Mouse (Mus musculus) monocyte, adult 5-6 weeks (primary cell): ENCODE measurements around the gene Vps4b. TPM values are rescaled to one million over a fixed set of nuclear protein-coding genes. Genes with fewer than 3 reads are reported as not detected.

Experiments used
- ATAC-seq: fragments of 153-309, 156-312 bp; replicated peaks from 2 replicates; pipeline ENCODE4 v1.8.0; 2017; ENCODE audit warnings: mild to moderate bottlenecking; ENCODE audit not compliant: low TSS enrichment, insufficient number of reproducible peaks, severe bottlenecking, poor library complexity, low FRiP score
- total RNA-seq: library from RNA; stranded (forward); fragments of 200-1000, 200-491, 200-594 nt; gene quantifications from 3 replicates; pipeline ENCODE4 v1.2.3, GENCODE M21; 2017

Vps4b gene
- total RNA-seq: 173 to 207 TPM (median 181 TPM) in 3 replicates

DNA sequence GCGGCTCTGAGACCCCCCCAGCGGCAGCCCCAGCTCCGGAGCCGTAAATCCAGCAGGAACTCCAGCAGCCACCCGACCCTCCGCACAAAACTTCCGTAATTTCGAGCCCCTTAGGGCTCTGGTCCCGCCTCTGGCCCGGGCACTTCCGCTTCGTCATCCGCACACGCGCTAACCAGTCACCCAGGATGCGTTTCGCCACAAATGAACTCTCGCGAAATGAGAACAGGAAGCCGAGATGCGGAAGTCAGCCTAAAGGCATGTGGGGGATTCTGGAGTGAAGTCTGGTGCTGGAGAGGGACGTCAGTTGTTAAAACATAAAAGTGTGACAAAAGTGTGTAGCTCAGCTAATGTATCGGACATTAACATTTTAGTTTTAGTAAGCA, at the start of gene Vps4b:
Gene Vps4b, minus strand, starts transcription at position 187 of the 383 bp plus-strand sequence.
- peak; percentile 99 for ATAC-seq

DNA sequence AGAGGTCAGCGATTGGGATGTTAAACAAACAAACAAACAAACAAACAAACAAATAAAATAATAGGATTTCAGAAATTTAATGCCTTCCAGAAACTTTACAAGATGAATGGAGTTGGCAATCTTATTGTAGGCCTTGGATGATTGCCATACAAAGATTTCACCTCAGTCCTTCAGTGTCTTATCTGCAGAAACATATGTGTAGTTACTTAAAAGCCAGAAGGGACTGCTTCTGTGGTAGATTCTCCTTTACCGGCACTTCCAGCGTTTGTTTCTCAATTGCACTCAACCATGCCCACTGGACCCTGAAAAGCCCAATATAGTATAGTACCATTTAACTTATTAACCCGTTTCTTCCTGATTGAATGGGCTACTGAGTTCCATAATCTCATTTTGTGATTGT, 32.3 kb upstream of the Vps4b start:
- no peak for ATAC-seq

DNA sequence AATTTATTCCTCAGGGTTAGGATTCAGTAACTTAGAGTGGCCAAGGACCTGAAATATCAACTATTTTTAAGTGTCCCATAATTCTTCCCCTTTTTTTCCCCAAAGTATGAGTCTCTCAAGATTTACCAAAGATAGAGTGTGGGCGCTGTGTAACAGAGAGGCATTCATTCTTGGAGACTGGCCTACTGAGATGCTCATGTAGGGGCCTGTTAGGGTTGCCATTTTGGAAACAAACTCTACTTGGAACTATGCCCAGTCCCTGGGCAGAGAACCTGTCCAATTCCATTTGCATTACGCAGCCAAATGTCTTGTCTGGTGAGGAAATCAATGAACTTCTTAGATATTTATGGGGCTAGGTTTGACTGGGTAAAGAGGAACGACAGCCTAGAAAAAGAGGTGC, 25.8 kb upstream of the Vps4b start:
- no peak for ATAC-seq

- ATAC-seq: no peak; the same call in 1 of the 2 replicates
These were observed 21.8 kb upstream of the Vps4b start for GRCm38 (mm10) chr1:106818323-106818722.

GRCm38 (mm10) chr1:106816766-106817165, 20.2 kb upstream of the Vps4b start:
- ATAC-seq: no peak

- ATAC-seq: peak; percentile 60
These were observed 18.7 kb upstream of the Vps4b start for GRCm38 (mm10) chr1:106815265-106815664.

DNA sequence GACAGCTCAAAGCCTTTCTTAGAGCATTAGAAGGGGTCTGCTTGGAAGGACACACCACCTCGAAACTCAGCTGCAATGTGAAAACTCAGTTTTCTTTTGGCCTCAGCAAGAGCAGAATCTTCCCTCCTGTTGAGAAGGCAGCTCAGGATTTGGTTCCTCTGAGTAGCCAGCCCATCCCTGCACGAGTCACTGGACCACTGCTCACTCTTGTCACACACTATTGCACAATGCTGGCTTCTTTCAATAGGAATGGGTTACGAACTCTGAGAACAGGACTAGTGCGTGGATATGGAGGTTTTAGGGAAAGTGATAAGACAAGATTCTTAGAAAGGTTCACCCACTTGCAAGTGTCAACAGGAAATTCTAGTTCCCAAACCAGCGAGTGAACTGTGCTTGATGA, 18.3 kb upstream of the Vps4b start:
- ATAC-seq: no peak

- ATAC-seq: no peak
These were observed 3.4 kb upstream of the Vps4b start for GRCm38 (mm10) chr1:106799931-106800330.

DNA sequence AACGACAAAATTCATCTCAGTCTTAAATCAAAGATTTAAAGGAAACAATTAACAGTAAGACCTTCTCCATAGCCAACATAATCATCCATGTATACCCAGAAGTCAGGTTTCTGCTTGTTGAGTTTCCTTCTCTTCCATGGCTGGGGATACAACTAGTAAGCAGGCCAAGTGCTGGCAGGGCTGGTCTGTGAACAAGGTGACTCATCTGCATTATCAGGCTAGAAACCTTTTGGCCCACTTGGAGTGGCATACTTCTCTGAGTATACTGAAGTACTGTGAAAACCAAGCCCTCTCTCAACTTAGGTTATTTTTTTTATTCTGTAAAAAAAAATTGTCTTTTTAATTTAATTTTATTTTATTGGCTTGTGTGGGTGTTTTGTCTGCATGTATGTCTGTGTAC, 2.9 kb upstream of the Vps4b start:
- no peak for ATAC-seq

DNA sequence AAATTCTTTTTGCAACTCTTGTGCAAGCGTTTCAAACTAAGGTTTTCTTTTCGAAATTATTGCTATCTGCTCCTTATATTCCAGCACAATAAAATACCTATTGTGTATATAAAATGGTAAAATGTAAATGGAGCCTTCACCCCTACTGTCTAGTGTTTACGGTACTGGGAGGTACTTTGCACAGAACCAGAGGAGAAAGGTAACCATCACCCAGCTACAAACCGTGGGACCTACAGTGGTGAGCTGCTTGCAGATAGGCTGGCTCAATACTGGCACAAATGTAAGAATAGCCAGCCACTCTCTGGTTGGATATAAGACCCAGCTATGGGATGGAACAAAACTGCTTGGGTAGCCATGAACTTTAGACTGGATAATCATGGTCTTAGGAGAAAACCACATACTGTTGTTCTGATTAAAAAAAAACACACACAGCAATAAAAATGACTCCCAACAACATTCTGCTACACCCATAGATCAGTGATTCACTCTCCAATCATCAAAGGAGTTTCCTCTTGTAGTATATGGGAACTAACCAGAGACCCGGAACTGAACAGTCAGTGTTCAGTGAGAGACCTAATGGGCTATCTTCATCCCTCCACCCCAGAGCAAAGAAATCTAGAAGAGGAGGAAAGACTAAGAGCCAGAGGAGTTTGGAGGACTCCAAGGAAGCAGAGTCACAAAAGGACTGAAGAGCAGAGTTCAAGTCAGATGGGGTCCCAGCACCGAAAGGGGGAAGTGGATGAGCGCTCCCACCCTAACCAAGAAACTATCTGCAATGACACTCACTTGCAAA, 655 bp upstream of the Vps4b start:
- ATAC-seq: 0 out of 2 replicates have a peak, but pooled peaks have one; percentile 14

GRCm38 (mm10) chr1:106795634-106796541, 640 bp downstream of the Vps4b start:
- ATAC-seq: peak; percentile 11; the same call in 1 of the 2 replicates

DNA sequence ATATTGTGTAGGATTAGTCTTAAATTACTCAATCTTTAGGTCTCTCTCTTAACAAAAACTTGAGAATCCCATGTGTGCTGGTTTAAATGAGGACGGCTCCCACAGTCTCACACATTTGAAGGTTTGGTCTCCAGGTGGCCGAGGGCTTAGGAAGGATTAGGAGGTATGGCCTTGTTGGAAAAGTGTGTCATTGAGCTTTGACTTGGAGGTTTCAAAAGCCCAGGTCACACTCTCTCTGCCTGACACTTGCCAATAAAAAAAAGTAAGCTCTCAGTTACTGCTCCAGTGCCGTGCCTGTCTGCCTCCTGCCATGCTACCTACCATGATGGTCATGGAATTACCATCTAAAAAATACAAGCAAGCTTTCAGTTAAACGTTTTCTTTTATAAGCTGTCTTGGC, 21.6 kb downstream of the Vps4b start:
- ATAC-seq: no peak

DNA sequence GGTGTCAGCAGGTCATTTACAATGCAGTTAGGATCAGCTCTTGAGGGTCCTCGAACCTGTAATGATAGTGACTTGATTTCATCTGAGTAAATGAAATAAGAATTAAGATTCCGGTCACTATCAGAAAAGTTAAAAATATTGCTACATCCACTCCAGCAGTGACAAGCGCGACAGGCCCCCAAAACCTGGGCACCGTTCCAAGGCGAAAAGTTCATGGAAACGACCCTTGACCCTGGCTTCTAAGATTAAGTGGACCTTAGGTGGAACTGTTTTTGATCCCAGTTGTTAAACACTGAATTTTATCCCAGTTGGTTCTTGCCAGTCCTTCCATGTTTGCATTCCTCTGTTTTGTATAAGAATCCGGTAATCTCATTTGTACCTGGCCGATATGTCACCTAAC, 22.4 kb downstream of the Vps4b start:
- no peak for ATAC-seq

- ATAC-seq: no peak
These were observed 27.8 kb downstream of the Vps4b start for GRCm38 (mm10) chr1:106768773-106769172.

DNA sequence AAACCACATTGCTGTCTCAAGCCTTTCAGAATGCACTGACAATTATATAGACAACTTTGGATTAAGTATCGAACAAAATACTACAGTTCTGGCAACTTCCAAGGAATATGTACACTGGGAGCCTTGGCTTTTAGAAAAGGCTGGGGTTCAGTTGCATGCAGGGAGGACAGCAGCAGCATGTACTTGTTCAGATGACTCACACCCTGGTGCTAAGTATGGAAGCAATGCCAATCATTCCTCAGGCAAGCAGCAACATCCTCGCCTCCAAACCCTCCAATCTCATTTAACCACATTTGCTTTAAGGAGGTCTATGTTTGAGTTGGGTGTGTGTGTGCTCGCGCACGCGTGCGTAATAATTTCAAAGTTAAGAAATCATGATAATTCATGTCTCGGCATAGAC, 30.8 kb downstream of the Vps4b start:
- no peak for ATAC-seq

GRCm38 (mm10) chr1:106764846-106765245, 31.7 kb downstream of the Vps4b start:
- no peak for ATAC-seq

GRCm38 (mm10) chr1:106764281-106764680, 32.2 kb downstream of the Vps4b start:
- no peak for ATAC-seq

GRCm38 (mm10) chr1:106760750-106761149, 35.8 kb downstream of the Vps4b start:
- ATAC-seq: no peak

GRCm38 (mm10) chr1:106759572-106760435, 36.7 kb downstream of the Vps4b start, which contains the start of gene Kdsr:
TSS of gene Kdsr (minus strand) at chr1:106759727.
- peak; percentile 93 for ATAC-seq
